Mouse (Mus musculus) neural tube, embryonic 15.5 days (tissue): Measurements from ENCODE around the gene 1110051M20Rik. TPM values are rescaled to one million over a fixed set of nuclear protein-coding genes. Genes with fewer than 3 reads are reported as not detected.
"Not testable (repeated sequence)": the region's sequence is repeated elsewhere in the genome, so short reads cannot be mapped to it uniquely, and the experiment has no call there.

Experiments
- ATAC-seq: fragments of 200-750 bp; cut with Nextera tagmentation; 2 replicates; pipeline ENCODE4 v1.8.0; 2017; ENCODE audit warnings: mild to moderate bottlenecking, moderate TSS enrichment, moderate library complexity; ENCODE audit not compliant: low FRiP score
- H3K27ac ChIP-seq: fragments of 300-500 bp; sonication (generic); replicated peaks from 2 replicates; pipeline ENCODE4 v1.5.1; 2015; ENCODE audit warnings: mild to moderate bottlenecking, inconsistent platforms
- H3K27me3 ChIP-seq: fragments of 300-500 bp; sonication (generic); replicated peaks from 2 replicates; pipeline ENCODE4 v1.6.1; 2015; ENCODE audit warnings: inconsistent platforms
- H3K36me3 ChIP-seq: fragments of 300-500 bp; sonication (generic); 2 replicates; pipeline ENCODE4 v1.6.1; 2015; ENCODE audit warnings: inconsistent platforms
- H3K4me1 ChIP-seq: fragments of 300-500 bp; sonication (generic); 2 replicates; pipeline ENCODE4 v1.6.1; 2015; ENCODE audit warnings: inconsistent platforms
- H3K4me2 ChIP-seq: fragments of 300-500 bp; sonication (generic); 2 replicates; pipeline ENCODE4 v1.6.1; 2015; ENCODE audit warnings: inconsistent platforms, mild to moderate bottlenecking, moderate library complexity
- H3K4me3 ChIP-seq: fragments of 300-500 bp; sonication (generic); replicated peaks from 2 replicates; pipeline ENCODE4 v1.5.1; 2015; ENCODE audit warnings: mild to moderate bottlenecking, inconsistent platforms
- H3K9ac ChIP-seq: fragments of 300-500 bp; sonication (generic); replicated peaks from 2 replicates; pipeline ENCODE4 v1.6.1; 2015; ENCODE audit warnings: mild to moderate bottlenecking, inconsistent platforms
- H3K9me3 ChIP-seq: fragments of 300-500 bp; sonication (generic); replicated peaks from 2 replicates; pipeline ENCODE4 v1.6.1; 2016; ENCODE audit warnings: inconsistent platforms
- WGBS: fragments of 180-500 bp; shearing (Covaris S2); methylation state at CpG from one replicate; pipeline ENCODE4 v1.1.7; 2015; ENCODE audit warnings: mixed read lengths; 5-methylcytosine and 5-hydroxymethylcytosine counted together
- polyA plus RNA-seq: library from polyadenylated mRNA; unstranded; fragments of >200 nt; fragmentation: Nextera tagmentation; extraction: Ambion mirVana; gene quantifications from 2 replicates; pipeline ENCODE4 v1.2.1, GENCODE M21; 2015

1110051M20Rik gene
- polyA plus RNA-seq, 1 experiment from 2014 or later = 141 TPM

DNA sequence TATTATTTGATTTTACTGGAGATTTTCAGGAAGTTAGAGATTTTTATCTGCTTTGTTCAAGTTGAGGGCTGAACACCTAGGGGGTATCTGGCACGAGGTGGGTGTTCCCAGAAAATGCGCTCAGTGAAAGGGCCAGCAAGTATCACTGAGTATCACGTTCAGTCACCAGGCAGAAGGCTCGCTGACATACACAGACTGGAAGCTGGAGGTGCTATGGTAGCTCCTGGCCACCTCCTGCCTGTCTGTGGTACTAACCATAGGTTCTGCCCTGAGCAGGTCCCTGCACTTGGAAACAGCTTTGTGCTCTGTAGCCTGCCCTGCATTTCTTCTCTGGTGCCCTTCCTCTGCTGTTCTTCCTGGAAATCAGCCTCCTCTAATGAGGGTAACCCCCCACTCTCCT, 192.0 kb downstream of the 1110051M20Rik start:
- no peaks in the 10 kb centered on the region for H3K9me3 ChIP-seq
- no peak overlapping the region for H3K4me2 ChIP-seq
- H3K36me3 ChIP-seq = no peaks in the 10 kb centered on the region
- ATAC-seq = no peak
- no peak overlapping the region for H3K4me3 ChIP-seq
- no peak overlapping the region for H3K27ac ChIP-seq
- H3K9ac ChIP-seq = no peak overlapping the region
- H3K27me3 ChIP-seq = peaks cover 35% of the 10 kb centered on the region
- 68% methylated on average over 4 of the region's 4 CpGs for WGBS
- peaks cover 30% of the 10 kb centered on the region for H3K4me1 ChIP-seq

DNA sequence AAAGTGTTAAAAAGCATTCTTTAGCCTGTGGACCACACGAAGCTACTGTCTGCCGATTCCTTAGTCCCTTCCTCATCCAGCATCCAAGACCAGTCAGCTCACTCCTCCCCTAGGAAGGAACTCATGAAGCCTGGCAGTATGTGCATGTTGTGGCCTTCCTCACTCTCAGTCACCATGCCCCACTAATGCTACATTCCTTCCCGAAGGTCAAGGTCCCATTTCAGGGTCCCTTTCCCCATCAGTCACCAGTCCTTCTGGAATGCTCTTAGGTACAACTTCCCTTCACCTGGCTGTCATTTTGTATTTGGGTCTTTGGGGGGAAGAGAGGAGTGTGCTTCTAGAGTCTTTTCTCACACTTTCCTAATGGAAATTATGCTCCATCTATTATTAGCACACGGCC, 192.5 kb downstream of the 1110051M20Rik start:
- no peak overlapping the region for H3K27ac ChIP-seq
- H3K36me3 ChIP-seq = no peaks in the 10 kb centered on the region
- WGBS = 79% methylated on average over 4 of the region's 4 CpGs
- no peak overlapping the region for H3K4me2 ChIP-seq
- H3K4me1 ChIP-seq = peaks cover 25% of the 10 kb centered on the region
- ATAC-seq = no peak
- H3K9ac ChIP-seq = no peak overlapping the region
- H3K27me3 ChIP-seq = peaks cover 32% of the 10 kb centered on the region
- H3K9me3 ChIP-seq = no peaks in the 10 kb centered on the region
- no peak overlapping the region for H3K4me3 ChIP-seq

DNA sequence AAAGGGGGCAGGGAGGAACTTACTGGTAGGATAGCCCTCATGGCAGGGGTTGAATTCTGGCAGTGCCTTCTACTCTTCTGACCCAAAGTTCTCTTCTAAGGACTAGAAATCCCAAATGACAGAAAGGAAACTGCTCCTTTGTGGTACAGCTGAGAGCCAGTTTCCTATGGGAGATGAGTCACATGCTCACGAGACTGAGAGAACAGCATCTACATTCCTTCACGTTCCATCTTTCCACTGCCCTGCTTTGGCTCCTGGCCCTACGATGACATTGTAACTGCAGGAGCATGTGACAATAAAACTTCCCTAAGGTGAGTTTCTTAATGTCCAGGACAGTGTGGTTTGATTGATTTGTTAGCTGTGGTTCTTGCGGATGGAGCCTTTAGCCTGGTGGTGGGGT, 196.1 kb downstream of the 1110051M20Rik start:
- Histone ChIP-seq H3K4me3 (no peak overlapping the region), H3K36me3 (no peaks in the 10 kb centered on the region), H3K27me3 (0 out of 2 replicates have a peak, but pooled peaks cover 5% of the 10 kb centered on the region), H3K4me2 (no peak overlapping the region), H3K9me3 (no peaks in the 10 kb centered on the region), H3K27ac (no peak overlapping the region), H3K4me1 (no peaks in the 10 kb centered on the region), H3K9ac (no peak overlapping the region)
- WGBS = 89% methylated on average over 4 of the region's 4 CpGs
- no peak for ATAC-seq

DNA sequence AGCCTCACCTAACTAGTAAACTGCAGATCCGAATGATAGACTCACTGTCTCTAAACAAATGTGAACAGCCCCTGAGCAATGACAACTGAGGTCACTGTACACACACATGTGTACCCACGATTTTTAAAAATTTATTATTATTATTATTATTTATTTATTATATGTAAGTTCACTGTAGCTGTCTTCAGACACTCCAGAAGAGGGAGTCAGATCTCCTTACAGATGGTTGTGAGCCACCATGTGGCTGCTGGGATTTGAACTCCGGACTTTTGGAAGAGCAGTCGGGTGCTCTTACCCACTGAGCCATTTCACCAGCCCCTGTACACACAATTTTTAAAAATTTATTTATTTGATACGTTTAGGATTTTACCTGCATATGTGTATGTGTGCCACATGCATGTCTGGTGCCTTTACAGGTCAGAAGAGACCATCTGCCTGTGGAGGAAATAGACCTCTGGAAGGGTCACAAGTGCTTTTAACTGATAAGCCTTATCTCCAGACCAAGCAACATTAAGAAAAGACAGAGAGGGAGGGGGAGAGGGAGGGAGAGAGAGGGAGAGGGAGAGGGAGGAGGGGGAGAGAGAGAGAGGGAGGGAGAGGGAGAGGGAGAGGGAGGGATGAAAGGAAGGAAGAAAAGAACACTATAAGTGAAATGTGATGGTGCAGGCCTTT, 199.8 kb downstream of the 1110051M20Rik start:
- H3K9ac ChIP-seq = no peak overlapping the region
- H3K9me3 ChIP-seq = no peaks in the 10 kb centered on the region
- no peak overlapping the region for H3K4me2 ChIP-seq
- no peak overlapping the region for H3K4me3 ChIP-seq
- WGBS = 85% methylated on average over 5 of the region's 5 CpGs
- no peak overlapping the region for H3K27ac ChIP-seq
- H3K4me1 ChIP-seq = no peaks in the 10 kb centered on the region
- H3K36me3 ChIP-seq = no peaks in the 10 kb centered on the region
- ATAC-seq = no peak
- H3K27me3 ChIP-seq = no peaks in the 10 kb centered on the region

DNA sequence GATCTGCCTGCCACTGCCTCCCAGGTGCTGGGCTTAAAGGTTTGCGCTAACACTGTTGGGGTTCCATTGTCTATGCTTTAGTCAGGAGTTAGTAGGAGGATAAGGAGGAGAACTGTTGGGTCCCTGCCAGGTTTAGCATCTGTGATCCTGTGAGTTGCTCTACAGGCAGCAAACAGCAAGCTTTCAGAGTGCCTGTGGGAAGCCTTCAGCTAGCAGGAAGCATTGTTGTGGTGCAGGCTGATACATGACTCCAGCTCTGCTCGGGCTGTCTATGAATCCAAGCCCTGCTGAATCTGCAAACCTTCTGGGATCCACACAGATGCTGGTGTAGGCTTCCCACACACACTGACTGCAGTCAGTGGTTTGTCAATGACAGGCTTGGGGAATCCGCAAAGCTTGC, 201.1 kb downstream of the 1110051M20Rik start:
- WGBS = 45% methylated on average over 3 of the region's 3 CpGs
- ATAC-seq = no peak
- H3K27ac ChIP-seq = no peak overlapping the region

DNA sequence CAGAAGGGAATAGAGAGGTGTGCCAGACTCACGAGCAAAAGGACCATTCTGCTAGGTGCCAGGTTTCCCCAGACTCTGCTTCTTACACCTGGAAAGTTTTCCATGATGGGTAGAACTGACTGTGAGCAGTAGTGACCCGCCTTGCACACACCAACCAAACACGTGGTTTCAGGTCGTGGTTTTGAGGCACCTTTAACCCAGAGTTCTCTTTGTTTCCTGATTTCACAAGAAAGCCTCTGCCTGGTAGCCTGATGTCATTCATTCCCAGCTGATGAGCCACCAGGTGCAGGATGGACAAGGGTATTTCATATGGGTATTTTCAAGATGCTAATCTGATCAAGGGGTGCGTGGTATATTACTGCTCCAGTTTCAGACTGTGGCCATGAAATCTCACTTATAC, 202.0 kb downstream of the 1110051M20Rik start:
- Histone ChIP-seq H3K27me3 (no peaks in the 10 kb centered on the region), H3K9ac (no peak overlapping the region), H3K4me2 (no peak overlapping the region), H3K4me1 (no peaks in the 10 kb centered on the region), H3K27ac (no peak overlapping the region), H3K36me3 (no peaks in the 10 kb centered on the region), H3K9me3 (no peaks in the 10 kb centered on the region), H3K4me3 (no peak overlapping the region)
- ATAC-seq = no peak
- 58% methylated on average over 5 of the region's 5 CpGs for WGBS

More for the DNA sequence above, 201.1 kb downstream of the 1110051M20Rik start:
- H3K9ac ChIP-seq = no peak overlapping the region
- H3K4me2 ChIP-seq = no peak overlapping the region
- H3K27me3 ChIP-seq = no peaks in the 10 kb centered on the region
- H3K9me3 ChIP-seq = no peaks in the 10 kb centered on the region
- no peak overlapping the region for H3K4me3 ChIP-seq
- H3K36me3 ChIP-seq = no peaks in the 10 kb centered on the region
- no peaks in the 10 kb centered on the region for H3K4me1 ChIP-seq

DNA sequence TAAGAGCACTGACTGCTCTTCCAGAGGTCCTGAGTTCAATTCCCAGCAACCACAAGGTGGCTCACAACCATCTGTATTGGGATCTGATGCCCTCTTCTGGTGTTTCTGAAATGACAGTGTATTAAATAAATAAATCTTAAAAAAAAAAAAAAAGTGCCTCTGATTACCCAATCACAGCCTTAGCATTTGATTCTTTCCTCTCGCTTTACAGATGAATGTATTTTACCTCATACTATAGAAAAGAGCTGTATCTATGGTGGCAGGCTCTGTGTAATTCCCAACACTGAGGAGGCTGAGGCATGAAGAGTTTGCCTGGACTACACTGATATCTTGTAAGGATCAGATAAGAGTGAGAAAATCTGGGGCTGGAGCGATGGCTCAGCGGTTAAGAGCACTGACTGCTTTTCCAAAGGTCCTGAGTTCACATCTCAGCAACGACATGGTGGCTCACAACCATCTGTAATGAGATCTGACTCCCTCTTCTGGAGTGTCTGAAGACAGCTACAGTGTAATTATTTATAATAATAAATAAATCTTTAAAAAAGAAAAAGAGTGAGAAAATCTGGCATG, 206.9 kb downstream of the 1110051M20Rik start:
- H3K4me1 ChIP-seq, H3K9ac ChIP-seq, H3K9me3 ChIP-seq, H3K27me3 ChIP-seq, H3K36me3 ChIP-seq: not testable (repeated sequence)
- H3K4me2 ChIP-seq = peak overlapping the region; percentile 88
- ATAC-seq = peak; percentile 73
- WGBS = 18% methylated on average over 4 of the region's 4 CpGs
- peak overlapping the region; percentile 93 for H3K27ac ChIP-seq
- peak overlapping the region; percentile 61 for H3K4me3 ChIP-seq

DNA sequence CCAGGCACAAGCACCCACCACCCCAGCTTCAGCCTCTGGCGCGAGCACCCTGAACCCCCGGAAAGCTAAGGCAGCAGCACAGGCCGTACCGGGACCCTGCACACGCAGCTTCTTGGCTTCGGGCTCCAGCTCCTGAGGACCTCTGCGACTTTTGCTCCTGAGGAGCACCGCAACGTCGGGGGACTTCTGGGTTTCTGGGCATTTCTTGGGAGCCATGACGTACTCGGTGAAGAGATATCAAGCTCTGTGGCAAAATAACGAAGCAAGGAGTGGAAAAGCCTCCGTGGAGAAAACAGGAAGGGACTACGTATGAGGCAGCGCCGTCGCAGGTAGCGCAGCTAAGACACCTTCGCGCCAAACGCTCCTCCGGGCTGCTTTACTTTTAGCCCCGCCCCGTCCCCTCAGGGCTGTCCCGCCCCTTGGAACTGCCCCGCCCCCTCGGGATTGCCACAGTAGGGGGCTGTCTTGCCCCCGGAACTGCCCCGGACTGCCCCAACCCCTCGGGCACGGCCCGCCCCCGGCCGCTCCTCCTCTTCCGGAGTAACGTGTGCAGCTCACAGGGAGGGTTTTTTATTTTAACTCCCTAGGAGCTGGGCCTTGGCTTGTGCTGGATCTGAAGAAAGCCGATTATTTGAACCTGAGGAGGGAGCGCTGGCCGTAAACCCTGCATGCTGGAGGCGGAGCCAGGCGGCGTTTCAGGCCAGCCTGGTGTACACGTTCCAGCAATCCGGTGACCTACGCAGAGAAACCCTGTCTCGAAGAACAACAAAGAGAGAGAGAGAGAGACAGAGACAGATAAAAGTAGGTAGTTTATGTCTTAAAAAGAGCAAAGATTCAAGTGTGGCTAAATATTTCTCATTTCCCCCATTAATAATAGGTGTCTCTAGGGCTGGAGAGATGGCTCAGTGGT, 207.6 kb downstream of the 1110051M20Rik start, which contains the start of gene Ddb2:
Gene Ddb2, minus strand, starts transcription at position 382 of the 910 bp plus-strand sequence.
- Histone ChIP-seq H3K9ac (peak within 1 kb of the TSS; percentile 64), H3K4me3 (peak within 1 kb of the TSS; percentile 61), H3K9me3 (no peaks in the 10 kb centered on the region), H3K4me2 (peak within 1 kb of the TSS; percentile 88), H3K36me3 (peaks cover 10% of the 10 kb centered on the region; the same call in 1 of the 2 replicates), H3K27ac (peak within 1 kb of the TSS; percentile 93), H3K4me1 (peaks cover 7% of the 10 kb centered on the region), H3K27me3 (no peaks in the 10 kb centered on the region)
- WGBS = under 1% methylated on average over 47 of the region's 48 CpGs
- ATAC-seq = peak; percentile 98

DNA sequence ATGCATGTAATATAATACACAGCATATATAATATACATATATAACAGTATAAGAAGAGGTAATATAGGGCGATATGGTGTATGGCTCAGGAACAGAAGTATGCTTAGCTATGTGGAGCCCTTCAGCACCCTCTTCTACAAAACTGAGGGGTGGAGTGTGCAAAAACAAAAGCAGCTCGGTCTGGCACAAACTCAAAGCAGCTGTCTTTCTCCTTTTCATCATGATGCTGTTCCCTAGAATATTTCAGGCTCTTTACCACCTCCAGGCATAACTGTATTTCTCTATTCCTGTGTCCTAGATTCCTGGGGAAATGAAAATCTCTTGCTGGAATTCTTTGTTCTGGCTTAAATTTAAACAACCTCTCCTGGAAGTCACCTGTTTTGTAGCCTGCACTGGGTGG, 214.8 kb downstream of the 1110051M20Rik start:
- Histone ChIP-seq H3K9ac (no peak overlapping the region), H3K4me3 (no peak overlapping the region), H3K4me1 (no peaks in the 10 kb centered on the region), H3K9me3 (no peaks in the 10 kb centered on the region), H3K36me3 (peaks cover 12% of the 10 kb centered on the region; the same call in 1 of the 2 replicates), H3K27me3 (no peaks in the 10 kb centered on the region), H3K27ac (no peak overlapping the region), H3K4me2 (no peak overlapping the region)
- no peak for ATAC-seq
- WGBS = 83% methylated on average over 2 of the region's 2 CpGs
